In the genomic region with DNA sequence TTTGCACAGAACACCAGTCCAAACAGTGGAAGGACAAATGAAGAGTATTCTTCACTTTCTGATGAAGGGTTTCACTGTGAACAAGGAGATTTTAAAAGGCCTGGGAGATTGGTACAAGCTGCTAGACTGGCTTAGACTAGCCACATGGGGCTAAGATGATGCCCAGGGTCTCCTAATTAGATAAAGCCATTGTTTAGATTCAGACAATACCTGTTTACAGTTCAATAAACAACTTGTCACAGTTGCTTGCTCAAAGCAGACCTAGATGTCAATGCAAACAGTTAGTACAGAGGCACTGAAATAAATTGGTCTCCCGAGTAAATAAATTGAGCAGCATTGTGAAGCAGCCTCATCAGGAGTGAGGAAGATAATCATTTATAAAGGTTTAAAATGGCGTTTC, we compare ENCODE assay signal across 16 mouse cellular contexts.
"Had no signal": no experiment of that assay in that cellular context is flagged by ENCODE, and none has a peak within 500 bp of the region (broad histone marks: within the 10 kb centered on the region; RNA-seq: fewer than 3 reads in every experiment).

No protein-coding gene starts in this region.

- H3K36me3 ChIP-seq: neural tube, embryonic 12.5 days; neural tube, embryonic 13.5 days; neural tube, embryonic 15.5 days; stomach, embryonic 15.5 days had no signal

- H3K27ac ChIP-seq: neural tube, embryonic 12.5 days; neural tube, embryonic 13.5 days; neural tube, embryonic 15.5 days; stomach, embryonic 15.5 days; stomach, postnatal 0 days had no signal

- H3K4me2 ChIP-seq: neural tube, embryonic 12.5 days; neural tube, embryonic 13.5 days; neural tube, embryonic 15.5 days; stomach, embryonic 15.5 days had no signal

- H3K4me3 ChIP-seq: neural tube, embryonic 12.5 days; neural tube, embryonic 13.5 days; neural tube, embryonic 15.5 days; stomach, embryonic 15.5 days had no signal

- DNase-seq: right cerebral cortex, adult 18-20 months; right cerebral cortex, postnatal 14 days; right cerebral cortex, postnatal 25 days; right cerebral cortex, postnatal 4 days; spleen, adult 18-20 months; thymus, adult 18-20 months; thymus, adult 2 months; thymus, postnatal 14 days; thymus, postnatal 25 days; thymus, postnatal 36 days; thymus, postnatal 4 days had no signal

- H3K27me3 ChIP-seq: neural tube, embryonic 12.5 days; neural tube, embryonic 13.5 days; neural tube, embryonic 15.5 days; stomach, embryonic 15.5 days had no signal

- H3K9ac ChIP-seq: neural tube, embryonic 12.5 days; neural tube, embryonic 13.5 days; neural tube, embryonic 15.5 days; stomach, embryonic 15.5 days had no signal

- H3K9me3 ChIP-seq: neural tube, embryonic 12.5 days; neural tube, embryonic 13.5 days; neural tube, embryonic 15.5 days; stomach, embryonic 15.5 days had no signal

- H3K4me1 ChIP-seq: neural tube, embryonic 12.5 days; stomach, embryonic 15.5 days had no signal
